Mouse (Mus musculus) MN1 (cell line): Measurements from ENCODE around the gene Sorcs3.

Experiments
- DNase-seq: peaks from one replicate; pipeline ENCODE4 v3.0.0-alpha.2; 2016; ENCODE audit warnings: low spot score

The Sorcs3 gene

DNA sequence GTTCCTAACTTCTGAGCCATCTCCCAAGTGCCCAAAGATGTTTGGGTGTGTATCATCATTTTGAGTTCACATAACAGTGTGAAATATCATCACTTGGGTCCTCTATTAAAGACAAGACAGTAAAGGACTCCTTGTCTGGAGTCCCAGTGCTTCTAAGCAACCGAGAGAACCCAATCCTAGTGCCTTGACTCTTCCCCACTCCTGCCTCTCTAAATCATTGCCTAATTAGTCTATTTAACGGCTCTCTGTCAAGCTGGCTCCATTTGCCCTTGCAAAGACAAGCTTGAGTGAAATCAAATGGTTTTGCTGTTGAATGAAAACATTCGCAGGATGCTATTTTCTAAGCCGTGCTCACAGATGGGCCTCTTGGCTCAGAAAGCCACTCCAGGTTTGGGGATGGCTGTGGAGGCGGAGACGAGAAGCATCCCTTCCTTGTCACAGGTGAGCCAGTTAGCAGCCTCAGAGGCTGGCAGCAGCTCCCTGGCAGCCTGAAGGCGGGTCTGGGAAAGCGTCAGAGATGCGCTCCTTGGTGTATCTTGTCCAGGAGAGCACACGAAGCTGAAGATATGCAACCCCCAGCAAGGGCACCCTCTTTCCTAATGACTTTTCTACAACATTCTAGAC, 79.9 kb downstream of the Sorcs3 start:
- DNase-seq = no peak

DNA sequence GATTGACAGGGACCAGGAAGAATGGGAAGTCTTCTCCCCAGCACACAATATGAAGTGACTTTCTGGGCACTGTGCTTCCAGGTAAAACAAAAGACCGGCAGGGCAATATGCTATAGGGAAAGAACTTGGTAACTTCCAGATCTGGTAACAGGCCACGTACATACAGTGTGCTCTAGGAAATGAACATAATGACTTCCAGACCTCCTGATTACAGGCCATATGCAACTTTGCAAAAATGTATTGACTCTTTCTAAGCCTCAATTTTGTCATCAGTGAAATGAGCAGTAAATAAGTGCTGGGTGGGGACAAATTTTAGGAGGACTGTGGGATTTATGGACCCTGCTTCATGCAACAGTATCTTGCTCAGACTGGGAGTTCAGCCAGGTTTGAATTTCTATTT, 88.4 kb downstream of the Sorcs3 start:
- no peak for DNase-seq

DNA sequence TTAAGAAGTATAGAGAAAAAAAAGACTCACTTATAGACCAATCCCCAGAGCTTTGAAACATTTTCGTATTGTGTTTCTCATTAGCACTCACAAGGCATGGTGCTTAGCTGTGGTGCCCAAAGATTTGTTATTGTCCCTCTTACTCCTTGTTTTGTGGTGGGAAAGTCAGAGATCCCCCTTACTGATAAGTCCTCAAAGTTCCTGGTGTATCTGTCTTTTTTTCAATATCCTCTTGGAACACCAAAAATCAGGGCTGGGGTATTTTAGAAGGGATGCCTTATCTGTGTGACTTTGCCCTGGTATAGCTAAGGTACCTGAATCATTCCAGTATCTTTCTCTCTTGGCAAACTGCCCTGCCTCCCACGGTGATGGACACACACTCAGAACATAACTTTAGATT, 92.6 kb downstream of the Sorcs3 start:
- DNase-seq = no peak

DNA sequence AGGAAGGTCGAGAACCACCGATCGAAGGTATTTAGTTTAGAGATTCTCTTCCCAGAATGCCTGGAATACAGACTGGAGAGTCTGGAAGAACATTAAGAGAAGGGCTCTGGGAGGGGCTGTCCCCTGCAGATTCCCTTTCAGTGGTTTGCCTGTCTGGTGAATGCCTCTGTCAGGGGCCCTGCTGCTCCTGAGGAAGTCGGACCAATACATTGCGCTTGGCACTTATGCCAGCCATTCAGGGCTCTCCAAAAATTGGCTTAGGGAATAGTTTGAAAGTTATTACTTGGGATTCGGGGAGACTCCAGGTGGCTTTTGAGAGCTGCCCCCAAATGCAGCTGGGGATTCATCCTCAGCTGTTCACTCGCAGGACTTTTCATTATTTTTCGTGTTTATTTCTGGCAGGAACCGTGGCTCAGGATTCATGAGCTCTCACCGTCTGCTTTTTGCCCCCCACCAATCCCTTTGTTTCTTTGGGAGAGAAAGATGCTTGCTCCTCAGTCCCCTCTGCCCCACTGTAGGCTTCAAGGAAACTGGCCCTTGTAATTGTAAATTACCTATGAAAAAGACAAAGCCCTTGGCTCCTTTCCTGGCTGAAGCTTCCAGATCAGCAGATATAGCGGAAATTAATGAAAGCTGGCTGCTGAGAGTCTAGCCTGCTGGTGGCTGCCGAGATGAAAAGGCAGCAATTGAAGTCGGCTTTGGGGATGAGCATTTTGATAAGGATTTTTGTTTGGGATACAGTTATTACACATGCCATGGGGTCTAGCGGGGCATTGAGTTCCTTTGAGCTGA, 94.8 kb downstream of the Sorcs3 start:
- DNase-seq = peak; percentile 26

DNA sequence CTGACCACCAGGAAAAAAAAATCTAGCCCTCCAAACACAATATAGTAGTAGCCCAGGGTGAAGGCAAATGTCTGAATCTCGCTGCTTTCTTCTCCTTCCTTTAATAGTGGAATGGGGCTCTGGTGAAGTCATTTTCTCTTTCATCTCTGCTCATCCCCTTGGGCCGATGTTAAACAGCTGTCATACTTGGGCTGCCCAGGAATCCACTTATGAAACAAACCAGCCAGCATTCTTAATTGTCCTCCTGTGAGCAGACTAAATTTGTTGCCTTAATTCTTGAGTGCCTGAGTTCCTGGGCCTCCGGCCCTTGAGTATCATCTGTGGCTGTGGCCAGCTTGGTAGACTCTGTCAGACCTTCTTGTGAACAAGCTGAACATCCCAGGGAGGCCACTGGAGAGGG, 95.5 kb downstream of the Sorcs3 start:
- peak; percentile 32 for DNase-seq

DNA sequence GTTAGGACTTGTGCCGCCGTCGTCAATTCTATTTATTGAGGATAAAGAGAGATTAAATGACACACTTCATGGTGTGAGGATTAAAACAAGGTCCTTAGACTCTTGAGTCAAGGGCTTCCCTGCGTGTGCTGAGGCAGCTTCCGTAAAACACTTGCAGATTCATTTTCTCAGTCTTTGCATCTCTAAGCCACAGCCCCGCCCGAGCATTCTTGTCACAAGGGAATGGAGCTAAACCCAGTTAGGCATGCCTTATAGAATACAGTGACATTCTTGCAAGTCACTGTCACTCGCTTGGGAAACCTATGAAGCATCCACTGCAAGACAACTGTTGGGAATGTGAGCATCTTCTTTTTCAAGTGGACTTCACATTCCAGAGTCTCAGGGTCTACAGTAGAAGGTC, 102.5 kb downstream of the Sorcs3 start:
- no peak for DNase-seq

DNA sequence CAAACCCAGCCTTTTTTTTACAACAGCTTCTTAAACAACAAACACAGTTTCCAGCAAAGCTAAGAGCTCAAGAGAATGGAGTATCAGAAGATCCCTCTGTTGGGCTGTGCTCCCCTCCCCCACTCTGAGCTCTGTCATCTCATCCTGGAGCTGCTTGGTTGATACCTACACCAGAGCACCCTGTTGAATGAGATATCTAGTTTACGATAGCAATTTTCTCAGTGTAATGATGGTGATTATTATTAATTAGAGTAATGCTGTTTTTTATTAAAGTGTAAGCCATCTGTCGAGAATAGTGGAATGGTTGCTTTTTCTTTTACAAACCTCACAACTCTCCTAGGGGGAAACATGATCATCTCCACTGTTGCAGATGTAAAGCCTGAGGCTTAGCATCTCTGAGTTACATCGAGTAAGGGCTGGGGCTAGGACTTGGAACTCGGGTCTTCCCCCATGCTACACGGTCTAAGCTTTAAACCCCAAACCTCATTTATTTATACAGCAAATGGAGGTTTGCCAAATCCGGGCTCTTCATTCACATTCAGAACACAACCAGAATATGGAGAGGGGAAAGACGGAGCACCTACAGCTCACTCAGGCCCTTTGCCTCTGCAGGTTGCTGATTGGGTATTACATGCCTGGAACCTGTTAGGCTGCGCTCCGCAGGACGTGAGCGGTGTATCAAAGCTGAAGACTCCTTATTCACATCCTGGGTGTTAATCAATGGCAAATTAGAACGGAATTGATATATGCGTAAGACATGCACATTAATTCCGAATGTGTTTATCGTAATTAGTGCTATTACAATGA, 103.9 kb downstream of the Sorcs3 start:
- DNase-seq = no peak

DNA sequence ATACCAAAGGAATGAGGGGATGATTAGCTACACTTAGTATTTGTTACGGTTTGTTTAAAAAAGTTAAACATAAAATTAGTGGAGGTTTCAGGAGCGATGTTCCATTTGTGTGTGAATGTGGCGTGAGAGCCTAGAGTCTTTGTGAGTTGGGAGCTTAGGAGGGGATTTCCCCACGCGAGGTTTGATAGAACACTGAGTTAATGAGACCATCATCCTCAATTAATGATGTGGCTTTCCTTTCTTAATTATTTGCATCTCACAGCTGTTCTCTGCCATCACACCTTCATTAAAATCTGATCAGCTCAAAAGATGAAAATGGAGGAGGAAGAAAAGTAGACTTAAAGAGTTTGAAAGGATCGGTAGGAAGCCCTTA, 104.5 kb downstream of the Sorcs3 start:
- no peak for DNase-seq

DNA sequence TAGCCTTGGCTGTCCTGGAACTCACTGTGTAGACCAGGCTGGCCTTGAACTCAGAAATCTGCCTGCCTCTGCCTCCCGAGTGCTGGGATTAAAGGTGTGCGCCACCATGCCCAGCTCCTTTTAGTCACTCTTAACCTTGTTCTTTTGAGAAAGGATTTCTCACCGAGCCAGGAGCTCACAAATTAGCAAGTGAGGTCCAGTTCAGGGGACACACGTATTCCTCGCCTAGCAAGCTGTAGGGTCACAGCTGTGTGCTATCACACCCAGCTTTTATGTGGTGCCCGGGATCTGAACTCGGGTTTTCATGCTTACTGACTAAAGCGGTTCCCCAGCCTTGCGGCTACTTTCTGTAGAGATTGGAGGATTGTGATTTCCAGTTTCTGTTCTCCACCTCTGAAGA, 108.0 kb downstream of the Sorcs3 start:
- DNase-seq = no peak

DNA sequence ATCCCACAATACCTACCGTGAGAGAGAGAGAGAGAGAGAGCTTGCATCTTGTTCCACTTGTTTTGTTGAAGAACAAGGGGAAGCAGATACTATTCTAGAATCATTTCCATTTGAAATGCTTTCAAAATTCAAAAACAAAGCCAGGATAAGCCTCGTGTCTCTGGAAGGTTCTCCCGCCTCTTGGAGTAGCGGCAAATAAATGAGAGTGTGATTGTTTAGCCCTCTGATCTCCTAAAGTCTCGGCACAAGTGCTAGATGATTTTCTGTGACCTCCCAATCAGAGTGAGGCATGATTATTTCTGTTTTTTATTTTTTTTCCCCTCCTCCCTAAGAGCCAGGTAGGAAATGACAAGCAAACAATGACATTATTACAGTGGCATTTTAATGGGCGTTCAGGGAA, 121.3 kb downstream of the Sorcs3 start:
- DNase-seq = no peak

DNA sequence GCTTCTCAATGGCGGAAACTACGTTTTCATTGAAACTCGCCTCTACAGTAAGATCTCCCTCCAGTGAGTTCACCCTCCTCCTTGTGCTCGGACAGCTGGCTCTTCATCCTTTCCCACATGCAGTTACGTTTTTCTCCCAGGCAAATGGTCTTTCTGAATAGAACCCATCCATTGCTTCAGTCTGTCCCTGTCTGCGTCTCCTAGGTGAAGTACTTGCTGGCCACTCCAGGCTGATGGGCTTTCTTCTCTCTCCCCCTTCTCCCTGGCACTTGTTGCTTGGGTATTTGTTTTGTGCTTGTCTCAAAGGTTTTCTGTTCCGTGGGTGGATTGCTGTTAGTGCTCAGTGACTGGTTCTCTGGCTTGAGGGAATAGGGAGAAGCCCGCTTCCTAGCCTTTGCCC, 122.3 kb downstream of the Sorcs3 start:
- DNase-seq = no peak

DNA sequence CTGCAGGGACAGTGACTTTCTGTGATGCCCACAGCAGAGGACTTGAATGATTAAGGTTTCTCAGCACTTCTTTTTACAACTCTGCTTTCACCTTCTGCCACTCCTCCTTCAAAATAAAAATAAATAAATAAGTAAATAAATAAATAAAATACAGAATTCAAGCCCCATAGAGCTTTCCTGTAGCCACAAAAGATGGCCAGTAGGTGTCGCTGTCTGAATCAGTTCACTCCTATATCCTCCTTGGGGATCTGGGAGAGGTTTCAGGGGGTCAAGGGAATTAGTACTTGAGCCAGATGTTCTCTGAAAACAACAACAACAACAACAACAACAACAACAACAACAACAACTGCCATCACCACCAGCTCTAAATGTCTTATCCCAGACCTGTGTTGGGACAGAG, 125.8 kb downstream of the Sorcs3 start:
- DNase-seq = peak; percentile 12

DNA sequence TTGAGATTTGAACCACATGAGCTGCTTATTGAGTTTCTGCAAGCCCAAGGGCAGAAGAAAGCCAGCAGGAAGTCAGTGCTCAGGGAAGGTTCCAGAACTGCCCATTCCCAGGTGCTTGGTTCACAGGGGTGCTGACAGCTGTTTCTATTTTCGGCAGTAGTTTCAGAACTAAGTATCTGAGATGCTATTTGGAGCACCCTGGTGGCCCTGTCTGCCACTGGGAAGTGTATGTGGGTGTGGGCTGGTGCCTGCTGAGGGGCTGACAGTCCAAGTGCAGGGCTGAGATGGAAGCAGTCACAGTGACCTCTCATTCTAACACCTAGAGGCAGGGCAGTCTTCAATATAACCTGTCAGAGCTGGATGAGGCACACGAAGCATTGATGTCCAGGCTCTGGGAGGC, 127.3 kb downstream of the Sorcs3 start:
- DNase-seq = no peak

DNA sequence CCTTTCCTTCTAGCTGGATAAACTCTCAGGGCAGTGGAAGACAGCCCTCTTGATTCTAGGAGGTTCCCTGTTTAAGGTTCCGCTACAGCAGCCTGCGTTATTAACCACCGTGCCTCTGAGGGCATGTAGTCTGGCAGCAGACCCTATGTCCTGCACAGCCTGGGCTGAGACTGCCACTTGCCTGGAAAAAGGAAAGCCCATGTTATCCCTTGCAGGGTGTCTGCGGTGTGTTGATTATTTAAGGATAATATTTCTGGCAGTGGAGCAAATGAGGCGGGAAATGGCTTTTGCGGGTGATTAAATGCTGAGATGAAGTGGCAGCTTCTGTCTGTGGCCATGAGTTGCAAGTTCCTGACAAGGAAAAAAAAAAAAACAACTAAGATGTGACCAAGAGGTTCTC, 131.6 kb downstream of the Sorcs3 start:
- no peak for DNase-seq

DNA sequence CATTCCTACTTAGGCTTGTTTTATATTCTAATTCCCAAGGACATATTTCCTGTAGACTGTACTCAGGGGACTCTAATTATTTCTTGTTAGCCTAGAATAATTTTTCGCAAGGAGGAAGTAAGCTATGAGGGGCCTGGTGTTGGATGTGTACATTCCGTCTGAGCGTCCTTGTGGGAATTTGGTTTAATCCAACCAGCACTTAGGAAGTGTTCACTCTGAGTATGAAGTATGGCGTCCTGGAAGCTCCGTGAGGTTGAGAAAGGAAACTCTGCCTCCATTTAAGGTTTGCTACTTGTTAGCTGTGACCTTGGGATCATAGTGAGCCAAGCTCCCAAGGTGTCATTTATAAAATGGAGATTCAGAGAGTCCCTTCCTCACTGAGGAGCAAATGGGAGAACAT, 132.3 kb downstream of the Sorcs3 start:
- DNase-seq = no peak

DNA sequence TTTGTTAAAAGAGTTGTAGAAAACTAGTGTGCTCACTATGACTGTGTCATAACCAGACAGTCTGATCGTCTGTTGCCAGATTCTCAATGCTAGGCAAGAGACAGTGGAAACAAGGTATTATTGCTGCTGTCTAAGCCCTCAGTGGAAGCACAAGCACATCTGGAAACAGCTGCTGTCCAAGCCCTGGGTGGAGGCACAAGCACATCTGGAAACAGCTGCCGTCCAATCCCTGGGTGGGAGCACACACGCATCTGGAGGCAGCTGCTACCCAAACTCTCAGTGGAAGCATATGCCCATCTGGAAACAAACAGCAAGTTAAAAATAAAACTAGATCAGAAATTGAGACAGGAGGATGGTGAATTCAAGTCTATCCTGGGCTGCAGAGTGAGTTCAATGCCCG, 136.9 kb downstream of the Sorcs3 start:
- no peak for DNase-seq

DNA sequence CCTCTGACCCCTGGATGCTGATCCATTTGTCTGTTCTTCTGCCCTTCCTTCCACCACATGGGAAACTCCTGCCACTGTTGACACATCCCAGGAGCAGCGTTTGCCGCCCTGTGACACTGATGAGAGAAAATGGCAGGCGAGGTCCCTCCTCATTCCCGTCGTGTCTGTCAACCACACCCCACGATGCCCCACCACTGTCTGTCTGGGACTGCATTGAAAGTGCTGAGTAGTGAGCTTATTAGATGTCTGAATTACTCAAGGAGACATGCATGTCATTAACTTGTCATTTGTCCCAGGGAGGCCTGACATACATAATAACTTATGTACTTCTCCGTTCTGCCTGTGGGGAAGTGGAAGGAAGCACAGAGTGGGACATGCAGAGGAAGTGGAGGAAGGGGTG, 137.6 kb downstream of the Sorcs3 start:
- no peak for DNase-seq

DNA sequence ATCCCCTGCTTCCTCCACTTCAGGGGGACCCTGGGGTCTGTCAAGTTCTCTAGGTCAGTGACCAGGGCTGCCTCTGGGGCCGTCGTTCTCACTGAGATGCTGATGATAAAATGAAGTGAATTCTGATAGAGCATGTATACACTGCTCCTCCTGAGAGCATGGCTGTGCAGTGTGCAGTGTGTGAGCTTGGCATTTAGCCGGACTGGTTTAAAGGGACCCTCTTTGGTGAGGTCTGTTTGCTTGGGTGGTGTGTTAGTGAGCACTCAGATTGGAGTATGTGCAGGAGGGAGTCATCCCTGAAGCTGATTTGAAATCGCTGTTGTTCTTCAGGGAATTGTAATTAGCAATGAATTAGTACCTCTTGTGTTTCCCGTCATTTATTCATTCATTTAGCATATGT, 141.3 kb downstream of the Sorcs3 start:
- no peak for DNase-seq

DNA sequence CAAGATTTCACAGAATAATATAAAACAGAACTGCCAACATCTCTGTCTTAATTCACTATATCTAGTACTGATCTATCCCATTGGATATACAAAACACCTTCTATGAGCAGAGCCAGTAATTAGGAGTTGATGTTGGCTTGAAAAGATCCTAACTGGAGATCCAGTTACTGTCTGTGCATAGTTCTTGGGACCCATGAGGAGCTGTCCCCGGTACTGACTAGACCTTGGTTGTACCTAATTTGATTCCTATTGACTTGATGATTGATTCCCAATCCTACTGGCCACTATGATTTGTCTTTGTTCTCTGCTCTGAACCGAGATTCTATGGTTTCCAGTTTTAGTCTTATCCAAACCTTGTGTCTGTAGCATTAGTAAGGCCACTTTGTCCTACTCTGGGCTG, 151.0 kb downstream of the Sorcs3 start:
- DNase-seq = no peak

DNA sequence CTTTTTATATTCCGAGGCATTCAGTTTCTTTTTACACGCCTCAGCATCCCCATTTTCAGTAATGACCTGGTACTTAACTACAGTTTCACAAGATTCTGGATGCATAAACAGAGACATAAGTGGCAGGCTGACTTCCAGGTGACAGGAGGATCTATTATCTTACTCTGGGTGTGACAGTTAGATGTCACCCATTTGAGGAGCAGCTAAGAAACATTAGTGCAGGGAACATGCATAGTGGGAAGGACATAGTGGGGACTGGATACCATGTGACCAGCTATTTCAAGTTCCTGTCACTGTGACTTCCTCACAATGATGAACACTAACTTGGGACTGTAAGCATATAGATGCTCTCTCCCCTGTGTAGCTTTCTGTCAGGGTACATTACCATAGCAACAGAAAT, 156.3 kb downstream of the Sorcs3 start:
- no peak for DNase-seq

DNA sequence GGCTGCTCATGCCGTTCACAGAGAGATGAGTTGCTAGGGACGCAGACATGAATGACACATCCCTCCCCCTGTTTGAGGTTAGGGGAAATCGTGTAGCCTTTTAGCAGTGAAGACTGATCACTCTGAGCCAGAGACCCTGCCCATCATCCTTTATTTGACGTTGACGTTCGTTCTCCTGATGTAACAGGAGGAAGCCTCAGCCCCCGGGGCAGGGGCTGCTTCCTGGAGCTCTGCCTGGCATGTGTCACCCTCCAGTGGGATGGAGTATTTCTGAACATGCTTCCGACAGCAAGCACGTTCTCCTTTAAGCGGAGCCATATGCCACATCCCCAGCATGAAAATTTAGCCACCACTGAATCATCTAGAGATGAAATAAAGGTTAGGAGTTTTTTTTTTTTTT, 162.2 kb downstream of the Sorcs3 start:
- no peak for DNase-seq

DNA sequence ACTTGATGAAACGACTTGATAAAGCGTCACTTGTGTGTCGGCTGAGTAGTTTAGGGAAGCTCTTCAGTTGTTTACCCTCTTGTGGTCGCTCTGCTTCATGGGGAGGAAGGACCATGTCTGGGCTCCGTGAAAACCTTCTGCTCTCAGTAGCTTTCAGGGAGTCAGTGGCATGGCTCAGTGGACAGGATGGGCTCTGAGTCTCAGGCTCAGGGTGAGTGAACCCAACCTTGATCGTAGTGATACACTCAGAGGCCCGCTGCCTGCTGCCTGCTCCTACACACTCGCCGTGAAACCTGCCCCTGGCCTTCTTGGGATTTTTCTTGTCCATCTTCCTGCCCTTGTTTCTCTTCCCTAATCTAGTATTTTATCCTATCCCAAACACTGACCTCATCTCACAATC, 166.0 kb downstream of the Sorcs3 start:
- no peak for DNase-seq

DNA sequence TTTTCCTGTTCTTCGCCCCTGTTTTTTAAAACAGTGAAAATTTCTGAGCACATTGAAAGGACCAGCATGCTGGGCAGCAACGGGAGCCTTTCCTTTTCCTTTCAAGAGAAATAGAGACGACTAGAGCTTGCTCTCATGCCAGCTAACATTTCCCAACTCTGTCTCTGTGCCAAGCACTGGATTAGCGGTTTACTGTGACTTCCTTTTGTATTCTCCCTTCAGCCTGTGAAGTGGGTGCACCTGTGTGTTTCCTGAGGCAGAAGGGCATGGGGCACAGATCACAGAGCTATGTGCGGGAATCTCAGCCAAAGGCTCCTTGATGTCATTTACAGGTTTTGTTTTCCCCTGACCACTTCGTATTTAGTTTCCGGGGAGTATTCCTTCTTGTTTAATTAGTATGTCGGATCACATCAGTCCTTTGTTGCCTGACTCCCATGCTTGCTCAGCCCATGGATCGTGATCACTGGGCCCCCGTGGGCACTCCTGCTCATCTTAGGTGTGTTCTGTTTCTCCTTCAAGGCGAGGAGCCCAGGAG, 172.2 kb downstream of the Sorcs3 start:
- no peak for DNase-seq
